Mouse (Mus musculus): Measurements from ENCODE around the gene Morn3. TPM values are rescaled to one million over a fixed set of nuclear protein-coding genes. Genes with fewer than 3 reads are reported as not detected.

Morn3 gene
- polyA plus RNA-seq, 1 experiment from 2014 or later: not detected

DNA sequence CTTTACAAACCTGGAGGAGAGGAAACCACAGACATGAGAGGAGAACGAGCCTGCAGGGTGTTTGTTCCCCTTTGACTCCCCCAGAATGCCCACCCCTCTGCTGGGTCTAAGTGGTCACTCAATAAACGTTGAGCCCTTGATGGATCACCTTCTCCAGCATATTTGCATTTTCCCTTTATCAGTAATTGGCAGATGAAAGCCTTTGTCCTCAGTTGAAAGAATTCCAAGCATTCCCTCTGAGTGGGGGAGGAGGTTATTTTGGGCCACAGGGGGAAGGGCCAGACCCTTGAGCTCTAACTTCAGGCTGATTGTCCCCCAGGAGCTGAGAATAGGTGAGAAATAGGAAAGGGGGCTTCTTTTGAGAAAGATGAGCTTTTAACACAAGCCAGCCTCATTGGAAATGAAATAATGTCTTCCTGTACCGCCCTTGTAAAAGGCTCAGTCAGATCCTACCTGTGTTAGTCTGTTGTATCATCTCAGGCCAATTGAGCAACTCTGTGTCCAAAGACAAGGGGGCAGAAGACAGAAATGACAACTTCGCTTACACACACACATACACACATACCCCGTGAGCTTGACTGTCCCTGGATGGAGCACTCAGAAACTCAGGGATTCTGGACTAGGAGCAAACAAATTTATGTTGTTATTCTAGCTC is 55.3 kb downstream of the Morn3 start:
- Histone ChIP-seq H3K4me2 (ENCODE audit: low read depth, low read length, severe bottlenecking) (peak overlapping the region; percentile 96; the same call in 1 of the 2 replicates), H3K4me3 (ENCODE audit: low read depth, low read length) (peak overlapping the region; percentile 46; the same call in 1 of the 2 replicates), H3K27ac (ENCODE audit: low read depth, low read length) (no peak overlapping the region), H3K27me3 (ENCODE audit: control insufficient read depth, insufficient read depth, low read length) (no peaks in the 10 kb centered on the region), H3K9ac (ENCODE audit: low read length) (peak overlapping the region; percentile 43), H3K9me3 (ENCODE audit: control insufficient read depth, low read length) (no peaks in the 10 kb centered on the region), H3K36me3 (ENCODE audit: control insufficient read depth, insufficient read depth, low read length) (no peaks in the 10 kb centered on the region), H3K4me1 (replicated peaks; ENCODE audit: control insufficient read depth, insufficient read depth, low read length) (peaks cover 31% of the 10 kb centered on the region)
- DNase-seq (ENCODE audit: low spot score) (peak; percentile 29), ATAC-seq (replicated peaks; ENCODE audit: low FRiP score) (no peak)
- 25% methylated on average over 5 of the region's 5 CpGs for WGBS

DNA sequence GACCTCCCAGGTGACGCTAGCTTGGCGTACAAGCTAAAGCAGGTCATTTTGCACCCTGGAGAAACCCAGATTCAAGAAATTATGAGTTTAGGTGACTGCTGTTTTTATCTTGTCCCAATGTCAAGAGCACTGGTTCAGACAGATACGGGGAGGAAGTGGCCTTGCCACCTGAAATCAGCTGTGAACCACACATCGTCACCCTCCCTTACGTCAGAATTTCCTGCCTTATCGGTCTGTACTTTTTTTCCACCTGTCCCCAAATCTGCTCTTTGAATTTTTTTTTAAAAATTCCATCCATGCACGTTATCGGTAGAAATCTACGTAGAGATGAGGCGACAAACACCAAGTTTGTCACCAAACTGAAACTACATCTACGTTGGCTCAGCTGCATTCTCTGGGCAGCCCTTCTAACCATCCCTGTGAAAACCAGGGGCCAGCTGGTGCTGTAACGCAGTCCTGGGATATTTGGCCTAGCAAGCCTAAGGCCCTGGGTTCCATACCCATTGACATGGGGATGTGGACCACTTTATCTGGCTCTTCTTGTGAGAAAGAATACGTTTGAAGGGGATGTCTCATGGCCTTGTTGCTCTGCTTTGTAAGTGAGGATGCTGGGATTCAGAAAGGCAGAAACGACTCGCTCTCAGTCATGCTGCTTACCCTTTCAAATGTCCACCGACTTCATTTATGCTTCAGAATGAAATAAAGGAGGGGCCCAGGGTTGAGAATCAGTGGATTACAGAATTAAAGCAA is 56.2 kb downstream of the Morn3 start:
- peak overlapping the region; percentile 46 for H3K4me3 ChIP-seq (ENCODE audit: low read depth, low read length)
- DNase-seq (ENCODE audit: low spot score) (no peak), ATAC-seq (replicated peaks; ENCODE audit: low FRiP score) (no peak)
- no peaks in the 10 kb centered on the region for H3K36me3 ChIP-seq (ENCODE audit: control insufficient read depth, insufficient read depth, low read length)
- H3K27me3 ChIP-seq (ENCODE audit: control insufficient read depth, insufficient read depth, low read length): no peaks in the 10 kb centered on the region
- WGBS: 7% methylated on average over 16 of the region's 16 CpGs
- peak overlapping the region; percentile 96 for H3K4me2 ChIP-seq (ENCODE audit: low read depth, low read length, severe bottlenecking)
- no peak overlapping the region for H3K27ac ChIP-seq (ENCODE audit: low read depth, low read length)
- H3K9ac ChIP-seq (ENCODE audit: low read length): peak overlapping the region; percentile 71
- H3K4me1 ChIP-seq (replicated peaks; ENCODE audit: control insufficient read depth, insufficient read depth, low read length): peaks cover 38% of the 10 kb centered on the region
- H3K9me3 ChIP-seq (ENCODE audit: control insufficient read depth, low read length): no peaks in the 10 kb centered on the region

- Histone ChIP-seq H3K9ac (ENCODE audit: low read length) (peak within 1 kb of the TSS; percentile 71), H3K9me3 (ENCODE audit: control insufficient read depth, low read length) (no peaks in the 10 kb centered on the region), H3K27me3 (ENCODE audit: control insufficient read depth, insufficient read depth, low read length) (no peaks in the 10 kb centered on the region), H3K4me1 (replicated peaks; ENCODE audit: control insufficient read depth, insufficient read depth, low read length) (peaks cover 43% of the 10 kb centered on the region), H3K4me3 (ENCODE audit: low read depth, low read length) (peak within 1 kb of the TSS; percentile 46), H3K27ac (ENCODE audit: low read depth, low read length) (peak within 1 kb of the TSS; percentile 60), H3K36me3 (ENCODE audit: control insufficient read depth, insufficient read depth, low read length) (no peaks in the 10 kb centered on the region), H3K4me2 (ENCODE audit: low read depth, low read length, severe bottlenecking) (peak within 1 kb of the TSS; percentile 96)
- peak; percentile 60 for DNase-seq (ENCODE audit: low spot score)
- ATAC-seq (replicated peaks; ENCODE audit: low FRiP score): peak; percentile 51
- WGBS: under 1% methylated on average over 14 of the region's 15 CpGs
Measured at GRCm38 (mm10) chr5:122989551-122990330, 57.1 kb downstream of the Morn3 start, which contains the start of gene Kdm2b. TSS of gene Kdm2b (minus strand) at chr5:122989823.

- under 1% methylated on average over 36 of the region's 39 CpGs for WGBS
- peaks cover 43% of the 10 kb centered on the region for H3K4me1 ChIP-seq (replicated peaks; ENCODE audit: control insufficient read depth, insufficient read depth, low read length)
- peak; percentile 62 for ATAC-seq (replicated peaks; ENCODE audit: low FRiP score)
Measured at GRCm38 (mm10) chr5:122989001-122989525, 57.8 kb downstream of the Morn3 start.

GRCm38 (mm10) chr5:122988021-122988751 is 58.6 kb downstream of the Morn3 start:
- under 1% methylated on average over 41 of the region's 41 CpGs for WGBS
- Histone ChIP-seq H3K9me3 (ENCODE audit: control insufficient read depth, low read length) (no peaks in the 10 kb centered on the region), H3K27me3 (ENCODE audit: control insufficient read depth, insufficient read depth, low read length) (no peaks in the 10 kb centered on the region), H3K4me2 (ENCODE audit: low read depth, low read length, severe bottlenecking) (peak overlapping the region; percentile 96), H3K36me3 (ENCODE audit: control insufficient read depth, insufficient read depth, low read length) (no peaks in the 10 kb centered on the region), H3K27ac (ENCODE audit: low read depth, low read length) (peak overlapping the region; percentile 48), H3K4me1 (replicated peaks; ENCODE audit: control insufficient read depth, insufficient read depth, low read length) (peaks cover 43% of the 10 kb centered on the region), H3K4me3 (ENCODE audit: low read depth, low read length) (peak overlapping the region; percentile 46), H3K9ac (ENCODE audit: low read length) (peak overlapping the region; percentile 71)
- DNase-seq (ENCODE audit: low spot score): peak; percentile 82
- ATAC-seq (replicated peaks; ENCODE audit: low FRiP score): no peak

More at GRCm38 (mm10) chr5:122989001-122989525, 57.8 kb downstream of the Morn3 start:
- DNase-seq (ENCODE audit: low spot score): peak; percentile 88
- Histone ChIP-seq H3K27ac (ENCODE audit: low read depth, low read length) (peak overlapping the region; percentile 60), H3K27me3 (ENCODE audit: control insufficient read depth, insufficient read depth, low read length) (no peaks in the 10 kb centered on the region), H3K9ac (ENCODE audit: low read length) (peak overlapping the region; percentile 71), H3K4me3 (ENCODE audit: low read depth, low read length) (peak overlapping the region; percentile 46), H3K4me2 (ENCODE audit: low read depth, low read length, severe bottlenecking) (peak overlapping the region; percentile 96), H3K36me3 (ENCODE audit: control insufficient read depth, insufficient read depth, low read length) (no peaks in the 10 kb centered on the region), H3K9me3 (ENCODE audit: control insufficient read depth, low read length) (no peaks in the 10 kb centered on the region)

GRCm38 (mm10) chr5:122987211-122988020 is 59.4 kb downstream of the Morn3 start:
- H3K27me3 ChIP-seq (ENCODE audit: control insufficient read depth, insufficient read depth, low read length): no peaks in the 10 kb centered on the region

GRCm38 (mm10) chr5:122986091-122986493 is 60.7 kb downstream of the Morn3 start:
- H3K4me3 ChIP-seq (ENCODE audit: low read depth, low read length): no peak overlapping the region
- no peak overlapping the region for H3K9ac ChIP-seq (ENCODE audit: low read length)
- peaks cover 39% of the 10 kb centered on the region for H3K4me1 ChIP-seq (replicated peaks; ENCODE audit: control insufficient read depth, insufficient read depth, low read length)
- 14% methylated on average over 8 of the region's 8 CpGs for WGBS
- DNase-seq (ENCODE audit: low spot score) (no peak), ATAC-seq (replicated peaks; ENCODE audit: low FRiP score) (no peak)
- H3K4me2 ChIP-seq (ENCODE audit: low read depth, low read length, severe bottlenecking): peak overlapping the region; percentile 37
- H3K27ac ChIP-seq (ENCODE audit: low read depth, low read length): no peak overlapping the region
- no peaks in the 10 kb centered on the region for H3K9me3 ChIP-seq (ENCODE audit: control insufficient read depth, low read length)
- H3K27me3 ChIP-seq (ENCODE audit: control insufficient read depth, insufficient read depth, low read length): no peaks in the 10 kb centered on the region
- no peaks in the 10 kb centered on the region for H3K36me3 ChIP-seq (ENCODE audit: control insufficient read depth, insufficient read depth, low read length)

More at GRCm38 (mm10) chr5:122987211-122988020, 59.4 kb downstream of the Morn3 start:
- Histone ChIP-seq H3K9ac (ENCODE audit: low read length) (peak overlapping the region; percentile 71), H3K4me3 (ENCODE audit: low read depth, low read length) (peak overlapping the region; percentile 46), H3K4me2 (ENCODE audit: low read depth, low read length, severe bottlenecking) (peak overlapping the region; percentile 96), H3K4me1 (replicated peaks; ENCODE audit: control insufficient read depth, insufficient read depth, low read length) (peaks cover 43% of the 10 kb centered on the region), H3K27ac (ENCODE audit: low read depth, low read length) (peak overlapping the region; percentile 48; the same call in 1 of the 2 replicates), H3K36me3 (ENCODE audit: control insufficient read depth, insufficient read depth, low read length) (no peaks in the 10 kb centered on the region), H3K9me3 (ENCODE audit: control insufficient read depth, low read length) (no peaks in the 10 kb centered on the region)
- ATAC-seq (replicated peaks; ENCODE audit: low FRiP score): 0 out of 2 replicates have a peak, but pooled peaks have one; percentile 40
- 1% methylated on average over 39 of the region's 39 CpGs for WGBS
- peak; percentile 74 for DNase-seq (ENCODE audit: low spot score)
